Mouse (Mus musculus) erythroblast, embryonic 14.5 days (primary cell): Measurements from ENCODE around the gene Stra6. TPM values are rescaled to one million over a fixed set of nuclear protein-coding genes. Genes with fewer than 3 reads are reported as not detected.

ENCODE experiments used
- H3K27me3 ChIP-seq: 2 replicates; pipeline ENCODE4 v1.6.1; 2012; ENCODE audit warnings: inconsistent platforms; ENCODE audit not compliant: control insufficient read depth
- H3K36me3 ChIP-seq: 2 replicates; pipeline ENCODE4 v1.6.1; 2012; ENCODE audit warnings: mild to moderate bottlenecking, inconsistent platforms; ENCODE audit not compliant: control insufficient read depth
- H3K4me1 ChIP-seq: 2 replicates; pipeline ENCODE4 v1.6.1; 2012; ENCODE audit warnings: inconsistent platforms; ENCODE audit not compliant: control insufficient read depth
- H3K4me3 ChIP-seq: replicated peaks from 2 replicates; pipeline ENCODE3; 2012; ENCODE audit warnings: moderate library complexity, mild to moderate bottlenecking, inconsistent platforms
- H3K9me3 ChIP-seq: 2 replicates; pipeline ENCODE4 v1.6.1; 2012; ENCODE audit warnings: low read length, inconsistent platforms, mixed read lengths; ENCODE audit not compliant: control insufficient read depth
- GATA1 ChIP-seq: IDR thresholded peaks from 2 replicates; pipeline ENCODE4 v1.6.1; 2012; ENCODE audit warnings: low read length, inconsistent platforms, mixed read lengths
- TAL1 ChIP-seq: IDR thresholded peaks from 3 replicates; pipeline ENCODE4 v1.6.1; 2012; ENCODE audit warnings: low read length, inconsistent platforms, mixed read lengths
- polyA plus RNA-seq: library from polyadenylated mRNA; stranded (reverse); fragments of >175 nt; gene quantifications from 2 replicates; pipeline ENCODE4 v1.2.3, GENCODE M21; 2012

Gene Stra6
- polyA plus RNA-seq, 1 experiment, result not detected

DNA sequence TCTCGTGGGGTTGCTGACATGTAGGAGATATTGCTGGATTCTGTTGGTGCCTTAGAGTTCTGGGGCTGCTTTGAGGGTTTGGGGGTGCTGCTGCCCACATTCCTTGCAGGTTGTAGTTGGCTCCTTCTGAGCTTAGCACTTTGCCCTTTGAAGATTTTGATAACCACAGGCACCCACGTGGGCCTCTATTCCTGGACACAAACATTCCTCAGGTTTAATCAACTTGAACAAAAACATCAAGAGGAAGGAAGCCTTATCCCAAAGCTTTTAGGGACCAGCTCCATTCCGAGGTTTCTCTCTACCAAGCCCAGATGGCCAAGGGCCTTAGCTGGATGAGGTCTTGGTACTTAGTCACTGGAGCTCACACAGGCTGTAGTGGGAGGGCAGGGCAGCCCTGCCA, 67.3 kb downstream of the Stra6 start:
- no peaks in the 10 kb centered on the region for H3K36me3 ChIP-seq
- H3K4me3 ChIP-seq, result no peak overlapping the region
- TF ChIP-seq GATA1 (no peak), TAL1 (no peak)
- H3K4me1 ChIP-seq, result no peaks in the 10 kb centered on the region
- peaks cover 65% of the 10 kb centered on the region for H3K27me3 ChIP-seq
- no peaks in the 10 kb centered on the region for H3K9me3 ChIP-seq

DNA sequence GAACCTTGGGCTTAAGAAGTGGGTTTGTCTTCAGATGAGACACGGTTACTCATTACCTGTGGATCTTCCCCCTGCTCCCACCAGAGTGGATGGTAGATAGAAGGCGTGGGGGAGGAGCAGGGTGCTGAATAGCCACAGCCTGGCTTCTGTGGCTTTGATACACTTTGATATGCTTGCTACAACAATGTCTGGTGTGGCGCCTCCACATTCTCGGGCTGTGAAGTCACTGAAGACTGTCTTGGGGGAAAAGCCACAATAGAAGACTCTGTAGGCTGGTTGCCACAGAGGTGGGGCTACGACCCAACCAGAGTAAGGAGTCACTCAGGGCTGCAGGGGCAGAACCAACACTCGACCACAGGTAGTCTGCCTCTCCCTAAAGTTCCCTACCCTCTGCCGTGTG, 68.1 kb downstream of the Stra6 start:
- peaks cover 65% of the 10 kb centered on the region for H3K27me3 ChIP-seq
- no peak overlapping the region for H3K4me3 ChIP-seq
- no peaks in the 10 kb centered on the region for H3K9me3 ChIP-seq
- TF ChIP-seq TAL1, result no peak
- TF ChIP-seq GATA1, result no peak
- no peaks in the 10 kb centered on the region for H3K36me3 ChIP-seq
- H3K4me1 ChIP-seq, result no peaks in the 10 kb centered on the region

DNA sequence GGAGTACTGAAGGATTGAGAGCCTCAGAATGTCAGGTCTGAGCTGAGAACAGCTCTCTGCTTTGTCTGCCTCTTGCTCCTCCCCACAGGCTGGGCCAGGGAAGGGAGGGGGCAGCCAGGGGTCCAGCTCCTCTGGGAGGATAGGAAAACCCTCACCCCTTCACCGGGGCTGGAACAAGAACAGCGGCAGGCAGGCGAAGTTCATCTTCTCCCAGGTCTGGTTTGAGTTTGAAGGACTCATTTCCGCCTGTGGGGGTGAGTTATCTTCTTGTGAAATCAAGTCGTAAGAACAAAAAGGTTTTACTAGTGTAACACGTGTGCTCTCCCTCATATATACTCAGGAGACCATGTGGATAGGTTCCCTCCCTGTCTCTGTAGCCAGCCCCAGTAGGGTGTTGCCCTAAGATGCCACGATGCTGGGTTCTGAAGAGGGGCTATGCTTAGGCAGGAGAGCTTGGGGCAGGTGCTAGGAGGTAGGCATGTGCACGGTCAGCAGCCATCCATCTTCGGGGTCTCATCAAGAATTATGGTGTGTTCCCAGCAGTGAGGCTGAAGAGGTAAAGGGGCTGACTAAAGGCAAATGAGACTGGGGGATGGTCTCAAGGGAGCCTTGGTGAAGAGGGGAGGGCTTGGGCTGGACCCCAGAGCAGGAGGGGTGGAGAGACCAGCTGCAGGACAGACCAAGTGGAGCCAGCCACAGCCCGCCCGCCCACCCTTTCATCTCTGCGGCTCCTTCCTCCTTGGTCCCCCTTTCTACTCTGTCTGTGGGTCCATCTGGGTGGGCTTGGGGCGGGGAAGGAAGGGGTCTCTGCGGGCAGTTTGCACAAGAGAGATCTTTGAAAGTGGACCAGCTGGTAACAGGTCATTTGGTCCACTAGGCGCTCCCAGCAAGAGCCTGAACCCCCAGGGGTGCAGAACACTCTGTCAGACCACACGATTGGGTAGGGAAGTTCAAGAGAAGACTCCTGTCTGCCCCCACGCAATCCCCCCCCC, 70.6 kb downstream of the Stra6 start:
- TF ChIP-seq TAL1 (no peak), GATA1 (no peak)
- Histone ChIP-seq H3K4me1 (no peaks in the 10 kb centered on the region), H3K4me3 (no peak overlapping the region), H3K27me3 (peaks cover 55% of the 10 kb centered on the region), H3K36me3 (no peaks in the 10 kb centered on the region), H3K9me3 (no peaks in the 10 kb centered on the region)

DNA sequence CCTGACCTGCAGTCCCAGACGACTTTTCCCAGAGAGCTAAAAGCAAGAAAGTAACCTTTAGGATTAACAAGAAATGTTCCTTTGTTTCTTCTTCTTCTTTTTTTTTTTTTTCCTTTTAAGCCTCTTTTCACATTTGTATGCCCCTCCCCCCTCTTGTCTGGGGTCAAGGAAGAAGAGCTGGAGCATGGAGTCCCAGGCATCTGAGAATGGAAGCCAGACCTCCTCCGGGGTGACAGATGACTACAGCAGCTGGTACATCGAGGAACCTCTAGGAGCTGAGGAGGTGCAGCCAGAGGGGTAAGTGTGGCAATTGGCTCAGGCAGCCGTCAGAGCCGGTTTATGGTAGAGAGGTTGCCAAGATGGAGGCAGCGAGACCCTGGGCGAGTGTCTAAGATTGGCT, 71.3 kb downstream of the Stra6 start:
- no peaks in the 10 kb centered on the region for H3K4me1 ChIP-seq
- no peaks in the 10 kb centered on the region for H3K36me3 ChIP-seq
- no peaks in the 10 kb centered on the region for H3K9me3 ChIP-seq
- peaks cover 48% of the 10 kb centered on the region for H3K27me3 ChIP-seq
- no peak overlapping the region for H3K4me3 ChIP-seq
- TF ChIP-seq TAL1, result no peak
- TF ChIP-seq GATA1, result no peak

DNA sequence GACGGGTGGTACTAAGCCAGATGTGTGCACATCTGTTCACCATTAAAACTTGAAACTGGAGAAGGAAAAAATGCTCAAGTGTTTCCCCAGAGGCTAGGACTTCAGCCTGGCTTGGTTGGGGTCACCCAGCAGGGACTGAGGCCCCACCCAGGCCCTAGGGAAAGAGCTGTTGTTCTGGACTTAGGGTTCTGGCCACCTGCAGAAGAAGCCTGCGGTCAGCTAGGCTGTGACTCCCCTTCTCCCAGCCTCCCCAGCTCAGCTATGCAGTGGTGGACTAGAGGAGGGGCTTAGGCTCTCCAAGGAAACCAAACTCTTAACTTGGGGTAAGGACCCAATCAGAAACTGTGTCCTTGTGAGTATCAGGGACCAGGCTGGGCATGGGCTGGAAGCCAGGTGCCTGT, 72.3 kb downstream of the Stra6 start:
- Histone ChIP-seq H3K4me1 (no peaks in the 10 kb centered on the region), H3K4me3 (no peak overlapping the region), H3K9me3 (no peaks in the 10 kb centered on the region), H3K27me3 (peaks cover 40% of the 10 kb centered on the region), H3K36me3 (no peaks in the 10 kb centered on the region)
- TF ChIP-seq TAL1, result no peak
- TF ChIP-seq GATA1, result no peak

DNA sequence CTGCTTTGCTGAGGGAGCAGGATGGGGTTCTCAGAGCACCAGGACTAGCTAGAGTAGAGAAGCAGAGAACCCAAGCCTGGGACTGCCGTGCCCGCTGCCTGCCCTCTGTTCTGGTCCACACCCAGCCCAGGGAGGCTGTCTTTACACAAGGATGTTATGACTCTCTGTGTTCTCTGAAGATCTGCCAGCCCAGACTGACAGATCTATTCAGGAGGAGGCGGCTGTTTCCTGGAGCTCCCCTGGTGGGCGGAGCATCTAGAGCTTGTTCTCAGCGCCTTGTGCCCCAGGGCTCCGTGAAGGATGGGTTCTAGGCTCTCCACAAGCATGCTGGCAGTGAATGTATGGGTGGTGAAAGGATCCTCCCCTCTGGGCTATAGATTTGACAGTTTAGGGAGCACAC, 76.4 kb downstream of the Stra6 start:
- H3K36me3 ChIP-seq, result no peaks in the 10 kb centered on the region
- H3K4me1 ChIP-seq, result no peaks in the 10 kb centered on the region
- H3K9me3 ChIP-seq, result no peaks in the 10 kb centered on the region
- H3K4me3 ChIP-seq, result no peak overlapping the region
- peaks cover 9% of the 10 kb centered on the region for H3K27me3 ChIP-seq
- TF ChIP-seq GATA1 (no peak), TAL1 (no peak)

DNA sequence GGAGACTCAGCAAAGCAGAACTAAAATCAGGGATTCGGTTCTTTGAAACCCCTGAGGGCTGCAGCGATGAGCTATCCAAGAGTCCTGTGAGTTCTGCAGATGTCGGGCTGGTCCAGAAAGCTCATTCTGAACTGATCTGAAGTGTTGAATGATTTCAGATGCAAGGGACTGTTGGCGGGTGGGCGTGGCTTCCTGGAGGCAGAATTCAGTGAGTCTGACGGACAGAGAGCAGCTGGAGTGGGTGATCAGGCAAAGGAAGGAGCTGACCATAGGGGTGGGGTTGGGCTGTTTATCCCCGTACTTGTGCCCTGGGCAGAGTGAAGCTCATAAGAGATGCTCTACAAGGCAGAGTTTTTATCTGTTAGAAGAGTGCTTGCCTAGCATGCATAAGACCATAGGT, 79.8 kb downstream of the Stra6 start:
- no peak overlapping the region for H3K4me3 ChIP-seq
- H3K9me3 ChIP-seq, result no peaks in the 10 kb centered on the region
- no peak for TF ChIP-seq TAL1
- H3K4me1 ChIP-seq, result no peaks in the 10 kb centered on the region
- peaks cover 2% of the 10 kb centered on the region; the same call in 1 of the 2 replicates for H3K27me3 ChIP-seq
- no peaks in the 10 kb centered on the region for H3K36me3 ChIP-seq

DNA sequence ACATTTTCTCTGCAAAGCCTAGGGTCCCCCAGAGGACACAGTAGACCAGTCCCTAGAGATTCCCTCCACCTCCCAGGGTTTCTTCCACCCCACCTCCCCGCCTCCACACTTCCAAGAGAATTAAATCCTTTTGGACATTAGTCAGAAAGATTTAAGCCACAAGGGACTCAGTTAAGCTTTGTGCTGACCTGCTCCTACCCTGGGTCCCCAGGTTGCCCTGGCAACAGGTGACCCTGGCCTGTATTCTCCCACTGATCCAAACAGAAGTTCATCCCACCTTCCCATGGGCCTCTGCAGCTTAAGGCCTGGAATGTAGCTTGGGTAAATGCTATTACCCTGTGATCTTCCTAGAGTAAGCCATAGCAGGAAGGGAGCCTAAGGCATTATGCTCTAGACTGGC, 81.1 kb downstream of the Stra6 start:
- peaks cover 2% of the 10 kb centered on the region; the same call in 1 of the 2 replicates for H3K27me3 ChIP-seq
- H3K4me3 ChIP-seq, result no peak overlapping the region
- H3K36me3 ChIP-seq, result no peaks in the 10 kb centered on the region
- H3K9me3 ChIP-seq, result no peaks in the 10 kb centered on the region
- H3K4me1 ChIP-seq, result no peaks in the 10 kb centered on the region
- no peak for TF ChIP-seq GATA1
- TF ChIP-seq TAL1, result no peak

DNA sequence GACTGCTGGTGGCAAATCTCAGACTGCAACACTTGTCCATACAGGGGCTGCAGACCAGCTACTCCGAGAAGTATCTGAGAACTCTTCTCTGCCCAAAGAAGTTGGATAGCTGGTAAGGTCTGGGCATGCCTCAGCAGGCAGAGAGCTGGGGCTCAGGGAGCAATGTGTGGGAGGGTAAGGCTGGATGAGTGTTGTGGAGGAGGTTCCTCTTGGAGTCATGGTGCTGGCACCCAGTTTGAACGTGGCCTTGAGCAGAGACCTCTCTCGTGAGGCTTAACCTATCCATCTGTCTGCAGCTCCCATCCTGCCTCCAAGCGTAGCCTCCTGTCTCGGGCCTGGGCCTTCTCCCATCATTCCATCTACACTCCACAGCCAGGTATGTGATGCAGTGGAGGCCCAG, 81.8 kb downstream of the Stra6 start:
- Histone ChIP-seq H3K9me3 (no peaks in the 10 kb centered on the region), H3K4me1 (no peaks in the 10 kb centered on the region), H3K27me3 (no peaks in the 10 kb centered on the region; the same call in 1 of the 2 replicates), H3K36me3 (no peaks in the 10 kb centered on the region), H3K4me3 (no peak overlapping the region)
- TF ChIP-seq TAL1, result no peak
- TF ChIP-seq GATA1, result no peak
